Mouse (Mus musculus) neural tube, embryonic 11.5 days (tissue): ENCODE measurements around the gene Nr4a1. TPM values are rescaled to one million over a fixed set of nuclear protein-coding genes. Genes with fewer than 3 reads are reported as not detected.

Experiments used
- ATAC-seq: fragments of 200-750 bp; cut with Nextera tagmentation; 2 replicates; pipeline ENCODE4 v1.8.0; 2017; ENCODE audit warnings: moderate number of reproducible peaks, mild to moderate bottlenecking, moderate TSS enrichment, moderate library complexity; ENCODE audit not compliant: insufficient read depth, low FRiP score, low TSS enrichment
- DNase-seq: peaks from one replicate; pipeline ENCODE4 v3.0.0-alpha.2; 2015; ENCODE audit warnings: low spot score
- H3K27ac ChIP-seq: fragments of 300-500 bp; sonication (generic); 2 replicates; pipeline ENCODE4 v1.5.1; 2014; ENCODE audit warnings: low read depth, mild to moderate bottlenecking, low read length
- H3K27me3 ChIP-seq: fragments of 300-500 bp; sonication (generic); 2 replicates; pipeline ENCODE4 v1.6.1; 2014; ENCODE audit warnings: mild to moderate bottlenecking, low read length, mixed read lengths; ENCODE audit not compliant: control insufficient read depth, insufficient read depth
- H3K36me3 ChIP-seq: fragments of 300-500 bp; sonication (generic); 2 replicates; pipeline ENCODE4 v1.6.1; 2014; ENCODE audit warnings: mild to moderate bottlenecking, low read length, moderate library complexity, mixed read lengths; ENCODE audit not compliant: control insufficient read depth, insufficient read depth
- H3K4me1 ChIP-seq: fragments of 300-500 bp; sonication (generic); 2 replicates; pipeline ENCODE4 v1.6.1; 2014; ENCODE audit warnings: low read length, mixed read lengths; ENCODE audit not compliant: control insufficient read depth, insufficient read depth
- H3K4me2 ChIP-seq: fragments of 300-500 bp; sonication (generic); 2 replicates; pipeline ENCODE4 v1.6.1; 2014; ENCODE audit warnings: low read depth, mild to moderate bottlenecking, moderate library complexity
- H3K4me3 ChIP-seq: fragments of 300-500 bp; sonication (generic); 2 replicates; pipeline ENCODE4 v1.5.1; 2014; ENCODE audit warnings: low read depth, low read length
- H3K9ac ChIP-seq: fragments of 300-500 bp; sonication (generic); 2 replicates; pipeline ENCODE4 v1.6.1; 2014; ENCODE audit warnings: mild to moderate bottlenecking, low read length
- H3K9me3 ChIP-seq: fragments of 300-500 bp; sonication (generic); 2 replicates; pipeline ENCODE4 v1.6.1; 2016; ENCODE audit warnings: low read length; ENCODE audit not compliant: control insufficient read depth
- WGBS: fragments of 180-500 bp; shearing (Covaris S2); extraction: QIAGEN DNeasy Blood & Tissue Kit; methylation state at CpG from one replicate; pipeline ENCODE4 v1.1.7; 2014; 5-methylcytosine and 5-hydroxymethylcytosine counted together
- polyA plus RNA-seq: library from polyadenylated mRNA; unstranded; fragments of >200 nt; fragmentation: Nextera tagmentation; extraction: Ambion mirVana; gene quantifications from 2 replicates; pipeline ENCODE4 v1.2.1, GENCODE M21; 2014

Gene Nr4a1
- polyA plus RNA-seq, 1 experiment from 2014 or later = 4.4 TPM

- no peaks in the 10 kb centered on the region for H3K36me3 ChIP-seq
- no peak overlapping the region for H3K27ac ChIP-seq
- no peak overlapping the region for H3K4me2 ChIP-seq
- DNase-seq (no peak), ATAC-seq (no peak)
- H3K27me3 ChIP-seq = no peaks in the 10 kb centered on the region
- no peaks in the 10 kb centered on the region for H3K4me1 ChIP-seq
- no peak overlapping the region for H3K4me3 ChIP-seq
- no peak overlapping the region for H3K9ac ChIP-seq
- no peaks in the 10 kb centered on the region for H3K9me3 ChIP-seq
- WGBS = 85% methylated on average over 4 of the region's 4 CpGs
Measured at GRCm38 (mm10) chr15:101303830-101304229, 49.8 kb downstream of the Nr4a1 start.

GRCm38 (mm10) chr15:101306459-101306858 is 52.4 kb downstream of the Nr4a1 start:
- Histone ChIP-seq H3K9me3 (no peaks in the 10 kb centered on the region), H3K27ac (no peak overlapping the region), H3K27me3 (no peaks in the 10 kb centered on the region), H3K9ac (no peak overlapping the region), H3K36me3 (no peaks in the 10 kb centered on the region), H3K4me2 (no peak overlapping the region), H3K4me1 (no peaks in the 10 kb centered on the region), H3K4me3 (no peak overlapping the region)
- 90% methylated on average over 4 of the region's 4 CpGs for WGBS
- DNase-seq (no peak), ATAC-seq (no peak)

DNA sequence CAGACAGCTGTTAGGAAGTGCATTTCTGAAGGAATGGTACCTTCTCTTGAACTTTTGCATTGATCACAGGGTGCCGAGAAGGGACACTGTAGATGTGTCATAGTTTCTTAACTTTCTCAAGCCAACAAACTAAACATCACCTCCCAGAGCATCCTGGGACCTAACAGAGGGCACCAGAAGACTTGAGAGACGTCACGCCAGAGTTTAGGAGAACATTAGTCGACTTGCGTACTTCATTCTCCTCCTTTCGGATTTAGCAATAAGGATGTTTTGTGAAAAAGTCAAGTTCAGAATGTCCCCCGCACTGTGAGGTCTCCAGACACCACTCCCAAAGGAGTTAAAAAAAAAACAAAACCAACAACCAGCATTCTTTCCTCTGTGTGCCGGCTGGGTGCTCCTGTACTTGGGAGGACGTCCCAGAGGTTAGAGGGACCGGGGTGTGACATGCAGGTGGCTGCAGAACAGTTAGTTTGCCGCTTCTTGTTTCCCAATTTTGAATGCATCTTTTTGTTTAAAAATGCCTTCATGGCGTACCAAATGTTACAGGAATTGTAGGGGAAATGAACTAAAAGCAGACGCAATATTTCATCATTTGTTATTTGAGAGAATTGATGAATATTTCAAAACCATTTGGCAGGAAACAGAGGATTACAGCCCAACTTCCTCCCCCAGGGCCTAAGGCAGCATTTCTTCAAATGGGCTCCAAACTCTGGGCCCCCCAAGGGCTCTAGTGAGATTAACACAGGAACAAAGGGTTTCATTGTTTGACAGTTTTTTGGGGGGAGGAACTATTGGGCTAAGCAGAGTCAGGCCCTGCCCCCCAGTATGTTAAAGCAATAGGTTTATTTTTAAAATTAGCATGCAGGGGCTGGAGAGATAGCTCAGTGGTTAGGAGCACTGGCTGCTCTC is 54.6 kb downstream of the Nr4a1 start:
- Histone ChIP-seq H3K9ac (no peak overlapping the region), H3K27ac (no peak overlapping the region), H3K36me3 (no peaks in the 10 kb centered on the region), H3K9me3 (no peaks in the 10 kb centered on the region), H3K4me1 (no peaks in the 10 kb centered on the region), H3K4me3 (no peak overlapping the region), H3K27me3 (no peaks in the 10 kb centered on the region), H3K4me2 (no peak overlapping the region)
- DNase-seq (no peak), ATAC-seq (no peak)
- WGBS = 69% methylated on average over 13 of the region's 13 CpGs

GRCm38 (mm10) chr15:101309493-101309892 is 55.4 kb downstream of the Nr4a1 start:
- H3K9me3 ChIP-seq = no peaks in the 10 kb centered on the region
- 49% methylated on average over 5 of the region's 5 CpGs for WGBS
- ATAC-seq (no peak), DNase-seq (no peak)
- no peak overlapping the region for H3K4me2 ChIP-seq
- H3K4me3 ChIP-seq = no peak overlapping the region
- H3K36me3 ChIP-seq = no peaks in the 10 kb centered on the region
- no peaks in the 10 kb centered on the region for H3K4me1 ChIP-seq
- H3K27ac ChIP-seq = no peak overlapping the region
- no peak overlapping the region for H3K9ac ChIP-seq
- H3K27me3 ChIP-seq = no peaks in the 10 kb centered on the region

GRCm38 (mm10) chr15:101311087-101311770 is 57.2 kb downstream of the Nr4a1 start:
- 64% methylated on average over 14 of the region's 15 CpGs for WGBS
- DNase-seq (no peak), ATAC-seq (no peak)
- Histone ChIP-seq H3K9ac (no peak overlapping the region), H3K4me3 (no peak overlapping the region), H3K9me3 (no peaks in the 10 kb centered on the region), H3K4me1 (no peaks in the 10 kb centered on the region), H3K4me2 (no peak overlapping the region), H3K36me3 (no peaks in the 10 kb centered on the region), H3K27me3 (no peaks in the 10 kb centered on the region), H3K27ac (no peak overlapping the region)

- Histone ChIP-seq H3K36me3 (no peaks in the 10 kb centered on the region), H3K27ac (no peak overlapping the region), H3K4me3 (no peak overlapping the region), H3K9ac (no peak overlapping the region), H3K9me3 (no peaks in the 10 kb centered on the region), H3K27me3 (no peaks in the 10 kb centered on the region), H3K4me1 (no peaks in the 10 kb centered on the region), H3K4me2 (no peak overlapping the region)
- DNase-seq (no peak), ATAC-seq (no peak)
- WGBS = 78% methylated on average over 6 of the region's 6 CpGs
Measured at GRCm38 (mm10) chr15:101312006-101312405, 57.9 kb downstream of the Nr4a1 start.

DNA sequence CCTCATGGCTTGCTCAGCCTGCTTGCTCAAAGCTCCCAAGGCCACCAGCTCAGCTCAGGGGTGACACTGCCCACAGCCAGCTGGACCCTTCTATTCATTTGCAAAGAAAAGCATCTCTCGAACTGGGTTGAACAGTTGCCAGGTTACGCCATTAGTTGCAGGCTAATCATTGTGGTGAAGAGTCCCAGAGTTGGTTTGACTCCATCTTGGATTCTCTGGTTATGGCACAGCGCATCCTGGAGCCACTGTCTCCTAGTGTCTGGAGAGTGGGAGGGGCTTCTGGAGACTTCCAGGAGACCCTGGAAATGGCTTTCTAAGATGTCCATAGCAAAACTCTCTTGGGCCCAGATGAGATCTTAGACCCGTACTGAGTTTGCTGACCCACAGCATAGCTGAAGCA is 61.3 kb downstream of the Nr4a1 start:
- Histone ChIP-seq H3K27ac (no peak overlapping the region), H3K27me3 (no peaks in the 10 kb centered on the region), H3K9ac (no peak overlapping the region), H3K4me1 (no peaks in the 10 kb centered on the region), H3K4me3 (no peak overlapping the region), H3K4me2 (no peak overlapping the region), H3K36me3 (no peaks in the 10 kb centered on the region), H3K9me3 (no peaks in the 10 kb centered on the region)
- 88% methylated on average over 4 of the region's 4 CpGs for WGBS
- ATAC-seq (no peak), DNase-seq (no peak)

GRCm38 (mm10) chr15:101315832-101316231 is 61.8 kb downstream of the Nr4a1 start:
- DNase-seq (peak; percentile 88), ATAC-seq (peak; percentile 81)
- H3K4me1 ChIP-seq = no peaks in the 10 kb centered on the region
- H3K4me3 ChIP-seq = no peak overlapping the region
- no peaks in the 10 kb centered on the region for H3K9me3 ChIP-seq
- no peak overlapping the region for H3K9ac ChIP-seq
- no peaks in the 10 kb centered on the region for H3K36me3 ChIP-seq
- no peak overlapping the region for H3K27ac ChIP-seq
- 6% methylated on average over 11 of the region's 11 CpGs for WGBS
- no peaks in the 10 kb centered on the region for H3K27me3 ChIP-seq
- H3K4me2 ChIP-seq = no peak overlapping the region; the same call in 1 of the 2 replicates
